Mouse (Mus musculus) erythroblast, embryonic 14.5 days (primary cell): Measurements from ENCODE around the gene D430042O09Rik.

Experiments used
- GATA1 ChIP-seq: IDR thresholded peaks from 2 replicates; pipeline ENCODE4 v1.6.1; 2012; ENCODE audit warnings: low read length, inconsistent platforms, mixed read lengths
- TAL1 ChIP-seq: IDR thresholded peaks from 3 replicates; pipeline ENCODE4 v1.6.1; 2012; ENCODE audit warnings: low read length, inconsistent platforms, mixed read lengths

- no peak for TF ChIP-seq GATA1
- TF ChIP-seq TAL1 = no peak
Observed at GRCm38 (mm10) chr7:125663654-125664053, 44.0 kb upstream of the D430042O09Rik start.
